Mouse (Mus musculus) testis, adult 10 weeks (tissue): Measurements from ENCODE around the gene Olfr896-ps1. TPM values are rescaled to one million over a fixed set of nuclear protein-coding genes. Genes with fewer than 3 reads are reported as not detected.

Experiments
- polyA plus RNA-seq: library from polyadenylated mRNA; stranded (reverse); fragments of 350-450 nt; fragmentation: Illumina TruSeq; extraction: RNeasy Lipid Tissue Mini Kit (QIAGEN cat#74804); gene quantifications from one replicate; pipeline ENCODE4 v1.2.3, GENCODE M21; 2014; ENCODE audit warnings: low read depth, low replicate concordance

Olfr896-ps1 gene
- 1.8 TPM for polyA plus RNA-seq

DNA sequence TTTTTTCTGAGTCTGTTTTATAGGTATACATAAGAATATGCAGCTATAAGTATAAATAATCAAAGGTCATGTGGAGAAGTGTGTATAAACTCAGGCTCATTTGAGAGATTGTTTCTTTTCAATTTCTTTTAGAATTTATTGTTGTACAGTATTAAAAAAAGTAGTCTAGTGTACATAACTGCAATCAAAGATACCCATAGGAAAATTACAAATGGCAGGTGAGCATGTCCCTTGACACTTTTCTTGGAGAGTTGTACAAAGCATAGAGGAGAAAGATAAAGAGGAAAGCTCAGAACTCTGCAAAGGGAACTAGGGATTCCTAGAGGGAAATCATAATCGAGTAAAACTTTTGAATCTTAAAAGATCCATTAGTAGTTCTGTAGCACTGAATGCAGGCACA is at the start of gene Olfr896-ps1:
Olfr896-ps1 (plus strand) TSS at position 301 of the 400 bp plus-strand sequence.

GRCm38 (mm10) chr9:38252474-38252873 is 38.4 kb upstream of the Olfr896-ps1 start, which contains the start of gene Olfr143:
Gene Olfr143 (plus strand): TSS chr9:38252774.

GRCm38 (mm10) chr9:38267551-38267950 is 23.4 kb upstream of the Olfr896-ps1 start, which contains the start of gene Olfr895:
Gene Olfr895 (plus strand): TSS chr9:38267851.

GRCm38 (mm10) chr9:38328760-38329159 is 37.9 kb downstream of the Olfr896-ps1 start, which contains the start of gene Olfr25:
Gene Olfr25 (plus strand): TSS chr9:38329060.

Other genes with a start within 250 kb of the Olfr896-ps1 start
- not detected for gene Olfr884, start 244.6 kb upstream of the Olfr896-ps1 start, polyA plus RNA-seq
- gene Olfr885, start 229.8 kb upstream of the Olfr896-ps1 start, polyA plus RNA-seq = not detected
- gene Olfr887, start 207.0 kb upstream of the Olfr896-ps1 start, polyA plus RNA-seq = 0.03 TPM
- gene Olfr888, start 183.0 kb upstream of the Olfr896-ps1 start, polyA plus RNA-seq = not detected
- not detected for gene Olfr889, start 175.9 kb upstream of the Olfr896-ps1 start, polyA plus RNA-seq
- gene Olfr890, start 148.6 kb upstream of the Olfr896-ps1 start, polyA plus RNA-seq = not detected
- not detected for gene Olfr891, start 110.3 kb upstream of the Olfr896-ps1 start, polyA plus RNA-seq
- gene Olfr893, start 82.7 kb upstream of the Olfr896-ps1 start, polyA plus RNA-seq = not detected
- not detected for gene Olfr894, start 73.1 kb upstream of the Olfr896-ps1 start, polyA plus RNA-seq
- not detected for gene Olfr143, start 38.3 kb upstream of the Olfr896-ps1 start, polyA plus RNA-seq
- not detected for gene Olfr895, start 23.3 kb upstream of the Olfr896-ps1 start, polyA plus RNA-seq
- gene Olfr25, start 38.0 kb downstream of the Olfr896-ps1 start, polyA plus RNA-seq = 0.80 TPM
- 0.17 TPM for gene Olfr898, start 57.3 kb downstream of the Olfr896-ps1 start, polyA plus RNA-seq
- not detected for gene Olfr250, start 75.8 kb downstream of the Olfr896-ps1 start, polyA plus RNA-seq
- gene Olfr251, start 86.0 kb downstream of the Olfr896-ps1 start, polyA plus RNA-seq = not detected
- gene Olfr147, start 110.6 kb downstream of the Olfr896-ps1 start, polyA plus RNA-seq = not detected
- not detected for gene Olfr901, start 138.3 kb downstream of the Olfr896-ps1 start, polyA plus RNA-seq
- gene Olfr902, start 156.5 kb downstream of the Olfr896-ps1 start, polyA plus RNA-seq = not detected
- not detected for gene Olfr904, start 172.0 kb downstream of the Olfr896-ps1 start, polyA plus RNA-seq
- not detected for gene Olfr905, start 180.0 kb downstream of the Olfr896-ps1 start, polyA plus RNA-seq
- gene Olfr906, start 196.0 kb downstream of the Olfr896-ps1 start, polyA plus RNA-seq = 0.15 TPM
- not detected for gene Olfr907, start 204.7 kb downstream of the Olfr896-ps1 start, polyA plus RNA-seq
- not detected for gene Olfr911-ps1, start 230.5 kb downstream of the Olfr896-ps1 start, polyA plus RNA-seq
- gene Olfr910, start 246.7 kb downstream of the Olfr896-ps1 start, polyA plus RNA-seq = not detected